In the genomic region with DNA sequence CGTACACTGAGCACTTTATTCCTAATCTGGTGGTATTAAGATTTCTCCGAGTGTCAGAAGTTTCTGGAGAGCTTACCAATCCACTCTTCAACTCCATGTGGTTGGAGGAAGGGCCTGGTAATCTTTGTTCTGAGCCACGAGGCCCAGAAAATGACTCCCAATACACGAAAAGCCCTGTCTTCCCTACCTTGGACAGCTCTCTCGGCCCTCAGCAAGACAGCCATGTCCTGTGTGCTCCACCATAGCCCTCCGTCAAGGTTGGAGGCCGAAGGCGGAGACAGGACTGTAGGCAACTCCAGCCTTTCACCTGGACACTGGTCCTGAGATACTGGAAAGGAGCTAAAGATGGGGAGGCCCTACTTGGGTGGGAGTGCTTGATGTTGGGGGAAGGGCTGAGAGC, we compare ENCODE assay signal across 35 mouse cellular contexts. TPM values are rescaled to one million over a fixed set of nuclear protein-coding genes. Genes with fewer than 3 reads are reported as not detected.
DNase-seq lines count a peak whose midpoint lies in the region; ATAC-seq and TF ChIP-seq lines count a peak whose summit lies in the region.
"Had no signal": no experiment of that assay in that cellular context is flagged by ENCODE, and none has a peak within 500 bp of the region (broad histone marks: within the 10 kb centered on the region; RNA-seq: fewer than 3 reads in every experiment).

No protein-coding gene starts in this region.

- no peak for TF ChIP-seq POLR2A in testis, adult 2 months (IDR thresholded peaks at IDR 0.05; ENCODE audit: control insufficient read depth, low read depth, low read length)
- TF ChIP-seq POLR2A in MEL (IDR thresholded peaks at IDR 0.05; ENCODE audit: control insufficient read depth in 1 of 2, insufficient read depth in 1 of 2, low read depth in 1 of 2, low read length in 2 of 2, poor library complexity in 1 of 2) = no peak

- no peaks in the 10 kb centered on the region for H3K4me1 ChIP-seq in testis, adult 2 months (ENCODE audit: control insufficient read depth, insufficient read depth, low read length)
- H3K4me1 ChIP-seq in MEL (ENCODE audit: control insufficient read depth in 1 of 2, insufficient read depth in 2 of 2, low read length in 2 of 2) = no peaks in the 10 kb centered on the region; a peak in 1 of 4 replicates
- H3K4me1 ChIP-seq in midbrain, embryonic 11.5 days (ENCODE audit: control insufficient read depth, insufficient read depth, low read length) = no peaks in the 10 kb centered on the region
- H3K4me1 ChIP-seq in midbrain, embryonic 15.5 days = no peaks in the 10 kb centered on the region
- H3K4me1 ChIP-seq: embryonic facial prominence, embryonic 10.5 days; embryonic facial prominence, embryonic 13.5 days; forebrain, embryonic 12.5 days; forebrain, embryonic 15.5 days; hindbrain, embryonic 13.5 days; intestine, embryonic 15.5 days had no signal

- TF ChIP-seq CTCF in testis, adult 2 months (IDR thresholded peaks at IDR 0.05; ENCODE audit: control insufficient read depth, insufficient read depth, insufficient replicate concordance, low read depth, low read length) = no peak
- TF ChIP-seq CTCF in MEL (IDR thresholded peaks at IDR 0.05 in 2 of 3, conservative IDR thresholded peaks at IDR 0.05 in 1 of 3; ENCODE audit: control insufficient read depth in 1 of 3, insufficient read depth in 1 of 3, low read depth in 2 of 3, low read length in 3 of 3, poor library complexity in 1 of 3, severe bottlenecking in 1 of 3) = no peak

- 75% methylated on average over 8 of the region's 8 CpGs for WGBS in midbrain, embryonic 11.5 days
- 73% methylated on average over 8 of the region's 8 CpGs for WGBS in midbrain, embryonic 15.5 days

- H3K27me3 ChIP-seq in testis, adult 2 months (ENCODE audit: control insufficient read depth, insufficient read depth, low read length) = no peaks in the 10 kb centered on the region
- H3K27me3 ChIP-seq in MEL (ENCODE audit: control insufficient read depth in 1 of 2, insufficient read depth in 2 of 2, low read length in 2 of 2) = peaks cover 0 to 3% of the 10 kb centered on the region in 2 experiments; a peak in 1 of 4 replicates
- H3K27me3 ChIP-seq in midbrain, embryonic 11.5 days (ENCODE audit: control insufficient read depth, insufficient read depth, low read length) = no peaks in the 10 kb centered on the region
- H3K27me3 ChIP-seq in midbrain, embryonic 15.5 days (replicated peaks) = no peaks in the 10 kb centered on the region
- H3K27me3 ChIP-seq: embryonic facial prominence, embryonic 13.5 days; forebrain, embryonic 15.5 days; hindbrain, embryonic 13.5 days; intestine, embryonic 15.5 days had no signal

- no peak for ATAC-seq in midbrain, embryonic 11.5 days (ENCODE audit: low FRiP score)
- ATAC-seq in midbrain, embryonic 15.5 days (replicated peaks) = no peak
- ATAC-seq: CD4-positive, CD25-positive, alpha-beta regulatory T cell, adult 4 months; forebrain, embryonic 15.5 days; hindbrain, embryonic 16.5 days; intestine, embryonic 15.5 days had no signal

- H3K9me3 ChIP-seq in MEL (replicated peaks; ENCODE audit: insufficient read depth, low read length) = no peaks in the 10 kb centered on the region
- H3K9me3 ChIP-seq in midbrain, embryonic 11.5 days (ENCODE audit: control insufficient read depth, low read length) = no peaks in the 10 kb centered on the region
- no peaks in the 10 kb centered on the region for H3K9me3 ChIP-seq in midbrain, embryonic 15.5 days
- H3K9me3 ChIP-seq: embryonic facial prominence, embryonic 13.5 days; forebrain, embryonic 15.5 days; hindbrain, embryonic 13.5 days; intestine, embryonic 15.5 days had no signal

- H3K4me3 ChIP-seq in testis, adult 2 months (ENCODE audit: control insufficient read depth, low read depth, low read length) = peak overlapping the region; percentile 87
- no peak overlapping the region for H3K4me3 ChIP-seq in MEL (ENCODE audit: control insufficient read depth in 1 of 2, insufficient read depth in 1 of 2, low read depth in 2 of 2, low read length in 2 of 2)
- no peak overlapping the region for H3K4me3 ChIP-seq in midbrain, embryonic 11.5 days (ENCODE audit: low read depth, low read length)
- H3K4me3 ChIP-seq in midbrain, embryonic 15.5 days = no peak overlapping the region
- H3K4me3 ChIP-seq: embryonic facial prominence, embryonic 10.5 days; embryonic facial prominence, embryonic 13.5 days; erythroblast, embryonic 14.5 days; forebrain, embryonic 12.5 days; forebrain, embryonic 15.5 days; hindbrain, embryonic 10.5 days; hindbrain, embryonic 13.5 days; intestine, embryonic 15.5 days had no signal

- no peak for DNase-seq in testis, postnatal 14 days (ENCODE audit: low spot score)
- DNase-seq in MEL (ENCODE audit: low read depth, low spot score) (peak; percentile 29), ZHBTc4 (ENCODE audit: low read depth, low spot score) (peak; percentile 64)
- peak; percentile 40 for DNase-seq in testis, postnatal 10 days (ENCODE audit: low spot score)
- no peak for DNase-seq in midbrain, embryonic 11.5 days (ENCODE audit: low spot score, missing footprints)
- no peak for DNase-seq in right cerebral cortex, postnatal 25 days
- DNase-seq: adrenal gland, adult 8-10 months; adrenal gland, postnatal 25 days; cerebellum, adult 11-12 months; cerebellum, adult 9-10 months; cerebellum, postnatal 25 days; gastrocnemius, postnatal 10 days; heart, adult 11 months had no signal

- H3K9ac ChIP-seq in MEL (ENCODE audit: control insufficient read depth, low read depth, low read length, poor library complexity, severe bottlenecking) = no peak overlapping the region
- no peak overlapping the region for H3K9ac ChIP-seq in midbrain, embryonic 11.5 days (ENCODE audit: low read length)
- H3K9ac ChIP-seq in midbrain, embryonic 15.5 days = no peak overlapping the region
- H3K9ac ChIP-seq: embryonic facial prominence, embryonic 13.5 days; forebrain, embryonic 12.5 days; forebrain, embryonic 15.5 days; hindbrain, embryonic 13.5 days; intestine, embryonic 15.5 days had no signal

- no peaks in the 10 kb centered on the region for H3K79me2 ChIP-seq in MEL (ENCODE audit: control insufficient read depth, insufficient read depth, low read length, poor library complexity)

- no peak for TF ChIP-seq EP300 in MEL (IDR thresholded peaks at IDR 0.05; ENCODE audit: low read depth in 1 of 2, low read length in 2 of 2)

- no peaks in the 10 kb centered on the region for H3K36me3 ChIP-seq in testis, adult 2 months (ENCODE audit: control insufficient read depth, insufficient read depth, low read length)
- H3K36me3 ChIP-seq in MEL (ENCODE audit: control insufficient read depth in 1 of 2, insufficient read depth in 2 of 2, low read length in 2 of 2) = peaks cover 0 to 4% of the 10 kb centered on the region in 2 experiments; a peak in 1 of 4 replicates
- no peaks in the 10 kb centered on the region for H3K36me3 ChIP-seq in midbrain, embryonic 11.5 days (ENCODE audit: control insufficient read depth, insufficient read depth, low read length)
- H3K36me3 ChIP-seq in midbrain, embryonic 15.5 days (replicated peaks) = no peaks in the 10 kb centered on the region
- H3K36me3 ChIP-seq: embryonic facial prominence, embryonic 10.5 days; embryonic facial prominence, embryonic 13.5 days; forebrain, embryonic 12.5 days; forebrain, embryonic 15.5 days; G1E; hindbrain, embryonic 10.5 days; hindbrain, embryonic 13.5 days; intestine, embryonic 15.5 days had no signal

- no peak overlapping the region for H3K4me2 ChIP-seq in midbrain, embryonic 11.5 days
- H3K4me2 ChIP-seq in midbrain, embryonic 15.5 days = no peak overlapping the region
- H3K4me2 ChIP-seq: embryonic facial prominence, embryonic 13.5 days; forebrain, embryonic 12.5 days; forebrain, embryonic 15.5 days; heart, embryonic 11.5 days; hindbrain, embryonic 13.5 days; intestine, embryonic 15.5 days had no signal

- no peak for TF ChIP-seq RAD21 in MEL (IDR thresholded peaks at IDR 0.05; ENCODE audit: low read depth, low read length)

- H3K27ac ChIP-seq in testis, adult 2 months (ENCODE audit: control insufficient read depth, insufficient read depth, low read depth, low read length) = no peak overlapping the region
- H3K27ac ChIP-seq in MEL (ENCODE audit: control insufficient read depth, low read depth, low read length) = no peak overlapping the region
- H3K27ac ChIP-seq in midbrain, embryonic 11.5 days (ENCODE audit: low read depth, low read length) = no peak overlapping the region
- H3K27ac ChIP-seq in midbrain, embryonic 15.5 days = no peak overlapping the region
- H3K27ac ChIP-seq: embryonic facial prominence, embryonic 10.5 days; embryonic facial prominence, embryonic 13.5 days; forebrain, embryonic 12.5 days; forebrain, embryonic 15.5 days; hindbrain, embryonic 10.5 days; hindbrain, embryonic 13.5 days; intestine, embryonic 15.5 days had no signal

RNA-seq across cellular contexts. Expression of a gene that starts 1.9 kb away (rescaled TPM):
- 451 and 466 TPM in 2 replicates for polyA plus RNA-seq in testis, adult 2 months (2012; rRNA removed)
- total RNA-seq in MEL (2012; rRNA removed) = not detected in 2 replicates
- not detected for polyA plus RNA-seq in MEL (2012; ENCODE audit: insufficient read depth in 1 of 2, insufficient read length in 2 of 2, low read depth in 1 of 2, low replicate concordance in 2 of 2, missing spikeins in 1 of 2)
- 0.12 and 0.14 TPM in 2 replicates for polyA plus RNA-seq in midbrain, embryonic 11.5 days (2014; fragmentation: Nextera tagmentation; extraction: Ambion mirVana)
- 1.6 and 1.9 TPM in 2 replicates for polyA plus RNA-seq in midbrain, embryonic 15.5 days (2015; fragmentation: Nextera tagmentation; extraction: Ambion mirVana)
- total RNA-seq: adrenal gland, postnatal 25 days; common myeloid progenitor, adult 5-6 weeks; G1E; gastrocnemius, adult 18-20 months; gastrocnemius, postnatal 10 days; gastrocnemius, postnatal 4 days; heart, adult 8-10 months; heart, postnatal 25 days had no signal
- polyA plus RNA-seq: CD4-positive, CD25-positive, alpha-beta regulatory T cell, adult 4 months; erythroblast, embryonic 14.5 days; G1E; heart, embryonic 11.5 days; heart, postnatal 0 days had no signal

RNA-seq across cellular contexts. Expression of a gene that starts 7.9 kb away (rescaled TPM):
- polyA plus RNA-seq in testis, adult 2 months (2012; rRNA removed) = 142 and 168 TPM in 2 replicates
- total RNA-seq in MEL (2012; rRNA removed) = not detected in 2 replicates
- polyA plus RNA-seq in MEL (2012; ENCODE audit: insufficient read depth in 1 of 2, insufficient read length in 2 of 2, low read depth in 1 of 2, low replicate concordance in 2 of 2, missing spikeins in 1 of 2) = not detected
- 0.15 TPM in 1 of 2 replicates, not detected in the other for polyA plus RNA-seq in midbrain, embryonic 11.5 days (2014; fragmentation: Nextera tagmentation; extraction: Ambion mirVana)
- polyA plus RNA-seq in midbrain, embryonic 15.5 days (2015; fragmentation: Nextera tagmentation; extraction: Ambion mirVana) = 0.66 and 0.71 TPM in 2 replicates
- total RNA-seq: adrenal gland, adult 8-10 months; adrenal gland, postnatal 25 days; gastrocnemius, adult 18-20 months; gastrocnemius, postnatal 10 days; gastrocnemius, postnatal 4 days; heart, adult 8-10 months; heart, postnatal 25 days had no signal
- polyA plus RNA-seq: C2C12; CD4-positive, CD25-positive, alpha-beta regulatory T cell, adult 4 months; embryonic facial prominence, embryonic 10.5 days; embryonic facial prominence, embryonic 13.5 days; erythroblast, embryonic 14.5 days; forebrain, embryonic 12.5 days; G1E; heart, embryonic 11.5 days; heart, embryonic 14.5 days; heart, postnatal 0 days; hindbrain, embryonic 10.5 days; intestine, embryonic 15.5 days had no signal

RNA-seq across cellular contexts. Expression of a gene that starts 39.4 kb away (rescaled TPM):
- polyA plus RNA-seq in testis, adult 2 months (2012; rRNA removed) = 18.4 and 21.6 TPM in 2 replicates
- total RNA-seq in MEL (2012; rRNA removed) = 1.4 and 1.7 TPM in 2 replicates
- 10 to 100 TPM in 1 of 2 experiments, not detected in 1; 17.2 TPM for polyA plus RNA-seq in MEL (2012; ENCODE audit: insufficient read depth in 1 of 2, insufficient read length in 2 of 2, low read depth in 1 of 2, low replicate concordance in 2 of 2, missing spikeins in 1 of 2)
- 0.65 and 0.87 TPM in 2 replicates for polyA plus RNA-seq in midbrain, embryonic 11.5 days (2014; fragmentation: Nextera tagmentation; extraction: Ambion mirVana)
- 7.0 and 7.5 TPM in 2 replicates for polyA plus RNA-seq in midbrain, embryonic 15.5 days (2015; fragmentation: Nextera tagmentation; extraction: Ambion mirVana)
- total RNA-seq: G1E had no signal

RNA-seq across cellular contexts. Expression of a gene that starts 57.0 kb away (rescaled TPM):
- 2.4 and 5.2 TPM in 2 replicates for polyA plus RNA-seq in testis, adult 2 months (2012; rRNA removed)
- total RNA-seq in MEL (2012; rRNA removed) = 0.36 and 0.39 TPM in 2 replicates
- under 1 TPM in 1 of 2 experiments, not detected in 1; 0.99 TPM for polyA plus RNA-seq in MEL (2012; ENCODE audit: insufficient read depth in 1 of 2, insufficient read length in 2 of 2, low read depth in 1 of 2, low replicate concordance in 2 of 2, missing spikeins in 1 of 2)
- polyA plus RNA-seq in midbrain, embryonic 11.5 days (2014; fragmentation: Nextera tagmentation; extraction: Ambion mirVana) = 2.3 and 3.3 TPM in 2 replicates
- 3.9 and 5.0 TPM in 2 replicates for polyA plus RNA-seq in midbrain, embryonic 15.5 days (2015; fragmentation: Nextera tagmentation; extraction: Ambion mirVana)

Comparison
In these comparisons a context has a peak if more than half of its experiments do, and no peak if none do; other contexts are left out.
1. DNase-seq: peak in MEL (single experiment), ZHBTc4 (single experiment) and testis, postnatal 10 days (single experiment); none in testis, postnatal 14 days (single experiment), midbrain, embryonic 11.5 days (single experiment) and right cerebral cortex, postnatal 25 days (single experiment).
2. RNA of a gene that starts 1.9 kb away (polyA plus RNA-seq): 451 to 466 TPM in testis, adult 2 months; 1.6 to 1.9 TPM in midbrain, embryonic 15.5 days, 0.12 to 0.14 TPM in midbrain, embryonic 11.5 days and not detected in MEL; every median in the first group is over 100 times any median in the second.
3. RNA of a gene that starts 7.9 kb away (polyA plus RNA-seq): 142 to 168 TPM in testis, adult 2 months; 0.66 to 0.71 TPM in midbrain, embryonic 15.5 days, 0.15 TPM in midbrain, embryonic 11.5 days and not detected in MEL; every median in the first group is over 10 times any median in the second.